Mouse (Mus musculus) brain, adult 2 months (tissue): ENCODE results near the gene Gbgt1.

ENCODE experiments used
- DNase-seq: peaks from one replicate; pipeline ENCODE4 v3.0.0; 2011; ENCODE audit warnings: low read depth, low spot score

Gbgt1 gene

GRCm38 (mm10) chr2:28549157-28549556 lies 52.5 kb downstream of the Gbgt1 start:
- DNase-seq, result no peak

GRCm38 (mm10) chr2:28552301-28552700 lies 55.6 kb downstream of the Gbgt1 start:
- DNase-seq, result no peak
